Mouse (Mus musculus): ENCODE measurements at regions not wholly inside any gene's neighbourhood (a gene's known extent, or its start where the extent isn't known, plus 50 kb on each side); places are given as distances from the start of the nearest gene placed in this dataset.

- H3K9ac ChIP-seq (ENCODE audit: insufficient read depth, low read depth) = no peak overlapping the region
- in situ Hi-C loops (cut with MboI; ENCODE audit: low pct_ligation_motif_present, low pct_unique_long_range_greater_than_20kb, low sequenced_read_pairs) = no loop called here
- peak; percentile 67 for DNase-seq (ENCODE audit: extremely low read depth)
- H3K4me3 ChIP-seq (replicated peaks in 1 of 3; ENCODE audit: low read depth in 2 of 3, low read length in 2 of 3, poor library complexity in 1 of 3) = no peak overlapping the region
- H3K27me3 ChIP-seq (replicated peaks) = no peaks in the 10 kb centered on the region
- H3K9me3 ChIP-seq (replicated peaks; ENCODE audit: low read length) = no peaks in the 10 kb centered on the region
- TF ChIP-seq MAFK (IDR thresholded peaks at IDR 0.05; ENCODE audit: insufficient replicate concordance, low read length) (0 out of 2 replicates have a peak, but pooled peaks have one; percentile 32), USF2 (conservative IDR thresholded peaks at IDR 0.05; ENCODE audit: low read depth, low read length) (no peak), MXI1 (IDR thresholded peaks at IDR 0.05; ENCODE audit: low read depth, low read length) (no peak), KAT2A (IDR thresholded peaks at IDR 0.05; ENCODE audit: insufficient replicate concordance, low read length) (no peak), TCF12 (IDR thresholded peaks at IDR 0.05; ENCODE audit: low read depth, low read length) (no peak), E2F4 (IDR thresholded peaks at IDR 0.05; ENCODE audit: insufficient replicate concordance, low read depth, low read length) (no peak), PAX5 (IDR thresholded peaks at IDR 0.05; ENCODE audit: low read length) (no peak), EP300 (IDR thresholded peaks at IDR 0.05; ENCODE audit: low read length) (peak; percentile 73), CHD2 (IDR thresholded peaks at IDR 0.05; ENCODE audit: low read length) (no peak), IRF4 (IDR thresholded peaks at IDR 0.05; ENCODE audit: low read depth, low read length) (peak; percentile 74), ZC3H11A (IDR thresholded peaks at IDR 0.05; ENCODE audit: low read depth, low read length) (no peak), ZMIZ1 (IDR thresholded peaks at IDR 0.05; ENCODE audit: low read depth, low read length) (no peak), HCFC1 (IDR thresholded peaks at IDR 0.05; ENCODE audit: low read depth, low read length) (no peak), ZKSCAN1 (IDR thresholded peaks at IDR 0.05; ENCODE audit: borderline replicate concordance, low read depth, low read length) (no peak), MEF2A (IDR thresholded peaks at IDR 0.05; ENCODE audit: borderline replicate concordance, low read depth, low read length) (peak; percentile 49; the same call in 1 of the 2 replicates), JUND (conservative IDR thresholded peaks at IDR 0.05; ENCODE audit: low read depth, low read length) (peak; percentile 80), TBP (conservative IDR thresholded peaks at IDR 0.05; ENCODE audit: low read depth, low read length) (no peak), MAX (IDR thresholded peaks at IDR 0.05; ENCODE audit: low read length) (no peak), JUN (IDR thresholded peaks at IDR 0.05; ENCODE audit: insufficient read depth, low read depth, low read length) (peak; percentile 71), POLR2AphosphoS2 (IDR thresholded peaks at IDR 0.05; ENCODE audit: low read depth, low read length) (no peak), ETS1 (conservative IDR thresholded peaks at IDR 0.05; ENCODE audit: low read depth, low read length) (peak; percentile 74), ELF1 (IDR thresholded peaks at IDR 0.05; ENCODE audit: low read depth, low read length) (peak; percentile 68), GABPA (IDR thresholded peaks at IDR 0.05; ENCODE audit: insufficient replicate concordance, low read depth, low read length) (no peak), RAD21 (IDR thresholded peaks at IDR 0.05; ENCODE audit: low read depth, low read length) (no peak; the same call in 1 of the 2 replicates), BHLHE40 (IDR thresholded peaks at IDR 0.05; ENCODE audit: low read depth, low read length) (peak; percentile 66), SMC3 (IDR thresholded peaks at IDR 0.05; ENCODE audit: low read depth, low read length) (0 out of 2 replicates have a peak, but pooled peaks have one; percentile 16), CHD1 (IDR thresholded peaks at IDR 0.05; ENCODE audit: low read depth, low read length) (no peak)
- no peak overlapping the region for H3K4me2 ChIP-seq (ENCODE audit: insufficient read depth, low read depth, poor library complexity, severe bottlenecking)
- dilution Hi-C loops (cut with MboI; ENCODE audit: extremely low pct_ligation_motif_present, extremely low pct_unique_long_range_greater_than_20kb, low sequenced_read_pairs) = no loop called here
- no peak overlapping the region for H3K27ac ChIP-seq (ENCODE audit: insufficient read depth, low read depth)
- no peaks in the 10 kb centered on the region for H3K79me2 ChIP-seq (replicated peaks; ENCODE audit: control insufficient read depth, extremely low read depth, insufficient read depth, poor library complexity, severe bottlenecking)
- no peaks in the 10 kb centered on the region for H3K36me3 ChIP-seq (replicated peaks in 1 of 2; ENCODE audit: control insufficient read depth in 1 of 2, insufficient read depth in 1 of 2, low read length in 1 of 2)
- H3K4me1 ChIP-seq (ENCODE audit: control insufficient read depth in 1 of 2, insufficient read depth in 2 of 2) = peaks cover 6 to 18% of the 10 kb centered on the region in 2 experiments
These were observed 220.7 kb upstream of the Ptger4 start for GRCm38 (mm10) chr15:5464732-5465131.
